29 mouse cellular contexts compared by ENCODE assay signal in the genomic region with DNA sequence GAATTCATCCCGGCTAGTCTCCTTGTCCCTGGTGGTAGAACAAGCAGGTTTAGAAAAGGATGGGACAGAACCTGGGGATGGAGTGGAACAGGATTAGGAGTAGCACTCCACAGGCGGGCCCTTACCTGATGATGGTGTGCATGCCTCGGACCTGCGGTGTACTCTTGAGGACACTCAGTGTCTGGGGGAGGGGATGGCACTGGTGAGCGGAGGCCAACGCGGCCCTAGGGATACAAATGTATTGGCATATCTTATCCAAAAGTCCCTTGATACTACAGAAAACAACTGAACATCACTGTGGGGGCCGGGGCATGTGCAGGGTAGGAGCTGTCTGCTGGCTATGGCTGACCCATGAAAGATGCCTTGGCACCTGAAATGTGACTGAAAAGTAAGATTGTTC. TPM values are rescaled to one million over a fixed set of nuclear protein-coding genes. Genes with fewer than 3 reads are reported as not detected.
DNase-seq lines count a peak whose midpoint lies in the region; ATAC-seq lines count a peak whose summit lies in the region.
"Had no signal": no experiment of that assay in that cellular context is flagged by ENCODE, and none has a peak within 500 bp of the region (broad histone marks: within the 10 kb centered on the region; RNA-seq: fewer than 3 reads in every experiment).

No protein-coding gene starts in this region.

- peak; percentile 56 for DNase-seq in cerebellum, adult 9-10 months
- no peak for DNase-seq in cerebellum, adult 11 months
- peak; percentile 90 for DNase-seq in heart, adult 11 months
- DNase-seq in T-cell, adult 2 months (ENCODE audit: low spot score): no peak
- DNase-seq: adrenal gland, adult 8-10 months; gastrocnemius, postnatal 36 days; heart, postnatal 10 days; kidney, adult 18-20 months; liver, embryonic 13.5 days; lung, adult 2 months; lung, postnatal 10 days; midbrain, embryonic 14.5 days; right cerebral cortex, adult 18-20 months; spleen, adult 18-20 months; thymus, adult 2 months; thymus, postnatal 4 days had no signal

- peaks cover 3% of the 10 kb centered on the region; the same call in 1 of the 2 replicates for H3K36me3 ChIP-seq in heart, embryonic 11.5 days (ENCODE audit: control insufficient read depth, insufficient read depth, low read length)
- no peaks in the 10 kb centered on the region for H3K36me3 ChIP-seq in neural tube, embryonic 14.5 days (ENCODE audit: control insufficient read depth, insufficient read depth, low read length)
- peaks cover 9% of the 10 kb centered on the region; the same call in 1 of the 2 replicates for H3K36me3 ChIP-seq in neural tube, embryonic 15.5 days

- ATAC-seq in heart, embryonic 11.5 days (replicated peaks; ENCODE audit: insufficient number of reproducible peaks, low FRiP score, low TSS enrichment): no peak
- ATAC-seq in neural tube, embryonic 14.5 days (ENCODE audit: low read depth): peak; percentile 14; the same call in 1 of the 2 replicates
- no peak for ATAC-seq in neural tube, embryonic 15.5 days (ENCODE audit: low FRiP score)
- ATAC-seq: activated CD4-positive, CD25-positive, alpha-beta regulatory T cell, adult 4 months; CD4-positive, CD25-positive, alpha-beta regulatory T cell, adult 4 months; forebrain, embryonic 13.5 days had no signal

- WGBS in heart, embryonic 11.5 days (ENCODE audit: insufficient replicate concordance): 75% methylated on average over 8 of the region's 8 CpGs
- WGBS in neural tube, embryonic 14.5 days: 91% methylated on average over 8 of the region's 8 CpGs
- WGBS in neural tube, embryonic 15.5 days: 89% methylated on average over 8 of the region's 8 CpGs

- no peaks in the 10 kb centered on the region for H3K9me3 ChIP-seq in heart, embryonic 11.5 days (replicated peaks; ENCODE audit: control insufficient read depth, low read length)
- no peaks in the 10 kb centered on the region for H3K9me3 ChIP-seq in neural tube, embryonic 14.5 days (ENCODE audit: control insufficient read depth, low read length)
- H3K9me3 ChIP-seq in neural tube, embryonic 15.5 days (replicated peaks): no peaks in the 10 kb centered on the region
- H3K9me3 ChIP-seq: embryonic facial prominence, embryonic 10.5 days; embryonic facial prominence, embryonic 15.5 days; forebrain, embryonic 13.5 days; kidney, embryonic 15.5 days; limb, embryonic 12.5 days; liver, embryonic 13.5 days had no signal

- peaks cover 6% of the 10 kb centered on the region for H3K4me1 ChIP-seq in heart, embryonic 11.5 days (ENCODE audit: control insufficient read depth, insufficient read depth, low read length)
- no peaks in the 10 kb centered on the region for H3K4me1 ChIP-seq in neural tube, embryonic 14.5 days (ENCODE audit: control insufficient read depth, insufficient read depth, low read length)
- no peaks in the 10 kb centered on the region for H3K4me1 ChIP-seq in neural tube, embryonic 15.5 days
- H3K4me1 ChIP-seq: embryonic facial prominence, embryonic 15.5 days; forebrain, embryonic 13.5 days; kidney, embryonic 15.5 days; limb, embryonic 12.5 days had no signal

- no peak overlapping the region for H3K9ac ChIP-seq in heart, embryonic 11.5 days (ENCODE audit: low read depth, low read length)
- no peak overlapping the region for H3K9ac ChIP-seq in neural tube, embryonic 14.5 days (replicated peaks; ENCODE audit: low read depth, low read length)
- H3K9ac ChIP-seq in neural tube, embryonic 15.5 days (replicated peaks): no peak overlapping the region
- H3K9ac ChIP-seq: embryonic facial prominence, embryonic 15.5 days; forebrain, embryonic 13.5 days; heart, embryonic 13.5 days; kidney, embryonic 15.5 days; limb, embryonic 12.5 days had no signal

- no peaks in the 10 kb centered on the region for H3K27me3 ChIP-seq in heart, embryonic 11.5 days (ENCODE audit: control insufficient read depth, insufficient read depth, low read length)
- H3K27me3 ChIP-seq in neural tube, embryonic 14.5 days (ENCODE audit: control insufficient read depth, insufficient read depth, low read length): no peaks in the 10 kb centered on the region
- no peaks in the 10 kb centered on the region for H3K27me3 ChIP-seq in neural tube, embryonic 15.5 days (replicated peaks)
- H3K27me3 ChIP-seq: embryonic facial prominence, embryonic 15.5 days; forebrain, embryonic 13.5 days; heart, embryonic 13.5 days; kidney, embryonic 15.5 days; limb, embryonic 12.5 days; liver, embryonic 13.5 days had no signal

- no peak overlapping the region for H3K4me2 ChIP-seq in heart, embryonic 11.5 days
- no peak overlapping the region for H3K4me2 ChIP-seq in neural tube, embryonic 14.5 days (ENCODE audit: low read depth, low read length)
- no peak overlapping the region for H3K4me2 ChIP-seq in neural tube, embryonic 15.5 days
- H3K4me2 ChIP-seq: embryonic facial prominence, embryonic 15.5 days; forebrain, embryonic 13.5 days; heart, embryonic 13.5 days; kidney, embryonic 15.5 days; limb, embryonic 12.5 days had no signal

- H3K4me3 ChIP-seq in heart, embryonic 11.5 days (ENCODE audit: low read depth, low read length): no peak overlapping the region
- H3K4me3 ChIP-seq in neural tube, embryonic 14.5 days (ENCODE audit: low read depth, low read length): no peak overlapping the region
- H3K4me3 ChIP-seq in neural tube, embryonic 15.5 days (replicated peaks): no peak overlapping the region
- H3K4me3 ChIP-seq: embryonic facial prominence, embryonic 10.5 days; embryonic facial prominence, embryonic 15.5 days; forebrain, embryonic 13.5 days; heart, adult 2 months; heart, embryonic 13.5 days; kidney, embryonic 15.5 days; limb, embryonic 12.5 days; liver, embryonic 13.5 days had no signal

- H3K27ac ChIP-seq in heart, embryonic 11.5 days (ENCODE audit: low read depth, low read length): no peak overlapping the region
- H3K27ac ChIP-seq in neural tube, embryonic 14.5 days (ENCODE audit: low read depth, low read length): no peak overlapping the region
- no peak overlapping the region for H3K27ac ChIP-seq in neural tube, embryonic 15.5 days (replicated peaks)
- H3K27ac ChIP-seq: embryonic facial prominence, embryonic 10.5 days; embryonic facial prominence, embryonic 15.5 days; forebrain, embryonic 13.5 days; heart, adult 2 months; heart, embryonic 13.5 days; kidney, embryonic 15.5 days; limb, embryonic 12.5 days; liver, embryonic 13.5 days; macrophage had no signal

RNA-seq across cellular contexts. Expression of gene Uckl1, which starts 14.3 kb away (rescaled TPM):
- polyA plus RNA-seq in heart, embryonic 11.5 days (2014; fragmentation: Nextera tagmentation; extraction: Ambion mirVana): 66.2 and 66.7 TPM in 2 replicates
- polyA plus RNA-seq in neural tube, embryonic 14.5 days (2014; fragmentation: Nextera tagmentation; extraction: Ambion mirVana): 61.3 and 66.6 TPM in 2 replicates
- polyA plus RNA-seq in neural tube, embryonic 15.5 days (2015; fragmentation: Nextera tagmentation; extraction: Ambion mirVana): 65.6 and 66.7 TPM in 2 replicates

RNA-seq across cellular contexts. Expression of gene Prpf6, which starts 21.3 kb away (rescaled TPM):
- 45.5 and 53.2 TPM in 2 replicates for polyA plus RNA-seq in heart, embryonic 11.5 days (2014; fragmentation: Nextera tagmentation; extraction: Ambion mirVana)
- polyA plus RNA-seq in neural tube, embryonic 14.5 days (2014; fragmentation: Nextera tagmentation; extraction: Ambion mirVana): 50.3 and 65.6 TPM in 2 replicates
- polyA plus RNA-seq in neural tube, embryonic 15.5 days (2015; fragmentation: Nextera tagmentation; extraction: Ambion mirVana): 58.2 and 61.1 TPM in 2 replicates

RNA-seq across cellular contexts. Expression of gene Zfp512b, which starts 22.2 kb away (rescaled TPM):
- 26.3 and 26.5 TPM in 2 replicates for polyA plus RNA-seq in heart, embryonic 11.5 days (2014; fragmentation: Nextera tagmentation; extraction: Ambion mirVana)
- 85.1 and 87.5 TPM in 2 replicates for polyA plus RNA-seq in neural tube, embryonic 14.5 days (2014; fragmentation: Nextera tagmentation; extraction: Ambion mirVana)
- polyA plus RNA-seq in neural tube, embryonic 15.5 days (2015; fragmentation: Nextera tagmentation; extraction: Ambion mirVana): 68.1 and 87.0 TPM in 2 replicates

RNA-seq across cellular contexts. Expression of gene Samd10, which starts 28.6 kb away (rescaled TPM):
- 13.7 and 14.6 TPM in 2 replicates for polyA plus RNA-seq in heart, embryonic 11.5 days (2014; fragmentation: Nextera tagmentation; extraction: Ambion mirVana)
- 189 and 220 TPM in 2 replicates for polyA plus RNA-seq in neural tube, embryonic 14.5 days (2014; fragmentation: Nextera tagmentation; extraction: Ambion mirVana)
- 164 and 191 TPM in 2 replicates for polyA plus RNA-seq in neural tube, embryonic 15.5 days (2015; fragmentation: Nextera tagmentation; extraction: Ambion mirVana)

RNA-seq across cellular contexts. Expression of gene Dnajc5, which starts 50.1 kb away (rescaled TPM):
- 69.0 and 76.1 TPM in 2 replicates for polyA plus RNA-seq in heart, embryonic 11.5 days (2014; fragmentation: Nextera tagmentation; extraction: Ambion mirVana)
- polyA plus RNA-seq in neural tube, embryonic 14.5 days (2014; fragmentation: Nextera tagmentation; extraction: Ambion mirVana): 245 and 250 TPM in 2 replicates
- polyA plus RNA-seq in neural tube, embryonic 15.5 days (2015; fragmentation: Nextera tagmentation; extraction: Ambion mirVana): 242 and 263 TPM in 2 replicates

Comparison
In these comparisons a context has a peak if more than half of its experiments do, and no peak if none do; other contexts are left out.
1. DNase-seq: peak in cerebellum, adult 9-10 months (single experiment) and heart, adult 11 months (single experiment); none in cerebellum, adult 11 months (single experiment) and T-cell, adult 2 months (single experiment).